Mouse (Mus musculus) ES-E14 (cell line): ENCODE data around the gene Tph2.

ENCODE experiments used
- CHD2 ChIP-seq: IDR thresholded peaks from 2 replicates; pipeline ENCODE4 v1.6.1; 2014; ENCODE audit warnings: mild to moderate bottlenecking, low read depth, low read length, inconsistent platforms
- HCFC1 ChIP-seq: IDR thresholded peaks from 2 replicates; pipeline ENCODE4 v1.6.1; 2012; ENCODE audit warnings: low read length, inconsistent platforms, borderline replicate concordance; ENCODE audit not compliant: insufficient read depth
- MAFK ChIP-seq: IDR thresholded peaks from 2 replicates; pipeline ENCODE4 v1.6.1; 2014; ENCODE audit warnings: mild to moderate bottlenecking, low read depth, low read length, inconsistent platforms; ENCODE audit not compliant: insufficient read depth
- ZC3H11A ChIP-seq: IDR thresholded peaks from 2 replicates; pipeline ENCODE4 v1.6.1; 2012; ENCODE audit warnings: low read depth, mild to moderate bottlenecking, inconsistent platforms, low read length, borderline replicate concordance
- ZNF384 ChIP-seq: IDR thresholded peaks from 2 replicates; pipeline ENCODE4 v1.6.1; 2012; ENCODE audit warnings: low read depth, low read length, inconsistent platforms

- no peak for TF ChIP-seq MAFK
- TF ChIP-seq ZC3H11A: no peak
- no peak for TF ChIP-seq HCFC1
- no peak for TF ChIP-seq ZNF384
- TF ChIP-seq CHD2: no peak
Measured at GRCm38 (mm10) chr10:115125027-115125426, 59.8 kb downstream of the Tph2 start.
